In genomic region chr9:44920374-44921122, GRCm38 (mm10) we compare ENCODE assay signal across 8 mouse cellular contexts. TPM values are rescaled to one million over a fixed set of nuclear protein-coding genes. Genes with fewer than 3 reads are reported as not detected.
DNase-seq lines count a peak whose midpoint lies in the region; ATAC-seq and TF ChIP-seq lines count a peak whose summit lies in the region.

Gene Atp5l, minus strand, starts transcription at chr9:44920742.

- peak; percentile 96 for TF ChIP-seq EP300 in heart, postnatal 0 days (IDR thresholded peaks at IDR 0.05; ENCODE audit: low read depth)

- H3K9me3 ChIP-seq in E14TG2a.4 (ENCODE audit: low read length) = no peaks in the 10 kb centered on the region
- H3K9me3 ChIP-seq in forebrain, embryonic 12.5 days = no peaks in the 10 kb centered on the region
- H3K9me3 ChIP-seq in heart, postnatal 0 days (replicated peaks; ENCODE audit: control insufficient read depth, low read length) = no peaks in the 10 kb centered on the region
- H3K9me3 ChIP-seq in liver, embryonic 16.5 days (replicated peaks; ENCODE audit: control insufficient read depth, low read length) = no peaks in the 10 kb centered on the region
- no peaks in the 10 kb centered on the region for H3K9me3 ChIP-seq in neural tube, embryonic 13.5 days

- peaks cover 14% of the 10 kb centered on the region for H3K36me3 ChIP-seq in E14TG2a.4 (ENCODE audit: insufficient read depth, low read length)
- peaks cover under 1% of the 10 kb centered on the region; the same call in 1 of the 2 replicates for H3K36me3 ChIP-seq in forebrain, embryonic 12.5 days (replicated peaks)
- H3K36me3 ChIP-seq in heart, postnatal 0 days (replicated peaks; ENCODE audit: control insufficient read depth, insufficient read depth, low read length) = peaks cover under 1% of the 10 kb centered on the region; the same call in 1 of the 2 replicates
- no peaks in the 10 kb centered on the region for H3K36me3 ChIP-seq in liver, embryonic 16.5 days (ENCODE audit: control insufficient read depth, insufficient read depth)
- H3K36me3 ChIP-seq in neural tube, embryonic 13.5 days = 0 out of 2 replicates have a peak, but pooled peaks cover under 1% of the 10 kb centered on the region
- H3K36me3 ChIP-seq in testis, adult 2 months (ENCODE audit: control insufficient read depth, insufficient read depth, low read length) = no peaks in the 10 kb centered on the region

- H3K4me2 ChIP-seq in forebrain, embryonic 12.5 days = peak within 1 kb of the TSS; percentile 86
- peak within 1 kb of the TSS; percentile 77 for H3K4me2 ChIP-seq in heart, postnatal 0 days (ENCODE audit: low read depth, low read length)
- H3K4me2 ChIP-seq in liver, embryonic 16.5 days (ENCODE audit: low read depth, low read length) = peak within 1 kb of the TSS; percentile 71
- H3K4me2 ChIP-seq in neural tube, embryonic 13.5 days = peak within 1 kb of the TSS; percentile 82

- peak within 1 kb of the TSS; percentile 91 for H3K27ac ChIP-seq in forebrain, embryonic 12.5 days
- H3K27ac ChIP-seq in heart, postnatal 0 days (ENCODE audit: low read depth) = peak within 1 kb of the TSS; percentile 97
- peak within 1 kb of the TSS; percentile 83 for H3K27ac ChIP-seq in liver, embryonic 16.5 days (ENCODE audit: low read length)
- H3K27ac ChIP-seq in neural tube, embryonic 13.5 days (replicated peaks) = peak within 1 kb of the TSS; percentile 94
- peak within 1 kb of the TSS; percentile 95 for H3K27ac ChIP-seq in testis, adult 2 months (ENCODE audit: control insufficient read depth, insufficient read depth, low read depth, low read length)

- no peak for TF ChIP-seq CTCF in E14TG2a.4 (conservative IDR thresholded peaks at IDR 0.05; ENCODE audit: low read length)
- no peak for TF ChIP-seq CTCF in heart, postnatal 0 days (IDR thresholded peaks at IDR 0.05; ENCODE audit: low read depth)
- TF ChIP-seq CTCF in testis, adult 2 months (IDR thresholded peaks at IDR 0.05; ENCODE audit: control insufficient read depth, insufficient read depth, insufficient replicate concordance, low read depth, low read length) = no peak

- under 1% methylated on average over 48 of the region's 48 CpGs for WGBS in forebrain, embryonic 12.5 days
- under 1% methylated on average over 48 of the region's 48 CpGs for whole genome bisulfite sequencing in heart, postnatal 0 days
- WGBS in liver, embryonic 16.5 days (ENCODE audit: insufficient replicate concordance) = under 1% methylated on average over 48 of the region's 48 CpGs
- WGBS in neural tube, embryonic 13.5 days = under 1% methylated on average over 48 of the region's 48 CpGs

- H3K4me3 ChIP-seq in E14TG2a.4 (replicated peaks; ENCODE audit: low read length) = peak within 1 kb of the TSS; percentile 97
- H3K4me3 ChIP-seq in forebrain, embryonic 12.5 days (replicated peaks) = peak within 1 kb of the TSS; percentile 98
- peak within 1 kb of the TSS; percentile 96 for H3K4me3 ChIP-seq in heart, postnatal 0 days (ENCODE audit: low read depth, low read length)
- H3K4me3 ChIP-seq in liver, embryonic 16.5 days (ENCODE audit: low read depth, low read length) = peak within 1 kb of the TSS; percentile 98
- H3K4me3 ChIP-seq in neural tube, embryonic 13.5 days = peak within 1 kb of the TSS; percentile 94
- peak within 1 kb of the TSS; percentile 100 for H3K4me3 ChIP-seq in testis, adult 2 months (ENCODE audit: control insufficient read depth, low read depth, low read length)

- peak; percentile 90 for ATAC-seq in forebrain, embryonic 12.5 days (ENCODE audit: low FRiP score)
- ATAC-seq in heart, postnatal 0 days (ENCODE audit: insufficient read depth, low read depth) = peak; percentile 84
- ATAC-seq in liver, embryonic 16.5 days (ENCODE audit: low read depth) = peak; percentile 81
- peak; percentile 90 for ATAC-seq in neural tube, embryonic 13.5 days (ENCODE audit: low read depth)

- H3K9ac ChIP-seq in forebrain, embryonic 12.5 days = peak within 1 kb of the TSS; percentile 89
- H3K9ac ChIP-seq in heart, postnatal 0 days (replicated peaks; ENCODE audit: low read depth, low read length) = peak within 1 kb of the TSS; percentile 99
- H3K9ac ChIP-seq in liver, embryonic 16.5 days (ENCODE audit: low read depth, low read length) = peak within 1 kb of the TSS; percentile 97
- peak within 1 kb of the TSS; percentile 92 for H3K9ac ChIP-seq in neural tube, embryonic 13.5 days

- H3K27me3 ChIP-seq in E14TG2a.4 (ENCODE audit: insufficient read depth, low read length) = no peaks in the 10 kb centered on the region
- H3K27me3 ChIP-seq in forebrain, embryonic 12.5 days = no peaks in the 10 kb centered on the region
- H3K27me3 ChIP-seq in heart, postnatal 0 days (ENCODE audit: control insufficient read depth, insufficient read depth, low read length) = no peaks in the 10 kb centered on the region
- no peaks in the 10 kb centered on the region for H3K27me3 ChIP-seq in liver, embryonic 16.5 days (ENCODE audit: control insufficient read depth, insufficient read depth, low read depth, low read length)
- H3K27me3 ChIP-seq in neural tube, embryonic 13.5 days = no peaks in the 10 kb centered on the region
- no peaks in the 10 kb centered on the region for H3K27me3 ChIP-seq in testis, adult 2 months (ENCODE audit: control insufficient read depth, insufficient read depth, low read length)

- DNase-seq in c-Kit-positive CD71-positive TER-119-positive erythroid progenitor cells, embryonic 14.5 days (ENCODE audit: low spot score) = peak; percentile 96
- peak; percentile 96 for DNase-seq in heart, postnatal 0 days (ENCODE audit: low spot score)
- peak; percentile 85 to 90 for DNase-seq in kidney, postnatal 4 days

- TF ChIP-seq POLR2A in testis, adult 2 months (IDR thresholded peaks at IDR 0.05; ENCODE audit: control insufficient read depth, low read depth, low read length) = peak; percentile 79

- H3K4me1 ChIP-seq in E14TG2a.4 (replicated peaks; ENCODE audit: low read depth, low read length) = peaks cover 25% of the 10 kb centered on the region
- peaks cover 17% of the 10 kb centered on the region for H3K4me1 ChIP-seq in forebrain, embryonic 12.5 days
- 0 out of 2 replicates have a peak, but pooled peaks cover 5% of the 10 kb centered on the region for H3K4me1 ChIP-seq in heart, postnatal 0 days (ENCODE audit: control insufficient read depth, insufficient read depth)
- peaks cover 7% of the 10 kb centered on the region for H3K4me1 ChIP-seq in liver, embryonic 16.5 days (ENCODE audit: control insufficient read depth, low read depth, low read length)
- peaks cover 23% of the 10 kb centered on the region for H3K4me1 ChIP-seq in neural tube, embryonic 13.5 days (replicated peaks)
- no peaks in the 10 kb centered on the region; the same call in 1 of the 2 replicates for H3K4me1 ChIP-seq in testis, adult 2 months (ENCODE audit: control insufficient read depth, insufficient read depth, low read length)

RNA-seq across cellular contexts. Expression of gene Atp5l, which starts in this region (rescaled TPM):
- polyA plus RNA-seq in forebrain, embryonic 12.5 days (2016; fragmentation: Nextera tagmentation; extraction: Ambion mirVana) = 524 and 567 TPM in 2 replicates
- total RNA-seq in heart, postnatal 0 days (2014; rRNA removed; ENCODE audit: low replicate concordance) = 688 and 746 TPM in 2 replicates
- polyA plus RNA-seq in heart, postnatal 0 days (2015; fragmentation: Nextera tagmentation; extraction: Ambion mirVana) = 2,678 and 2,844 TPM in 2 replicates
- polyA plus RNA-seq in liver, embryonic 16.5 days (2015; fragmentation: Nextera tagmentation; extraction: Ambion mirVana) = 467 and 488 TPM in 2 replicates
- polyA plus RNA-seq in neural tube, embryonic 13.5 days (2015; fragmentation: Nextera tagmentation; extraction: Ambion mirVana) = 725 and 838 TPM in 2 replicates
- polyA plus RNA-seq in testis, adult 2 months (2012; rRNA removed) = 134 and 141 TPM in 2 replicates

Comparison
In these comparisons a context has a peak if more than half of its experiments do, and no peak if none do; other contexts are left out.
1. Peak in every context shown above with its lines: DNase-seq, ATAC-seq, H3K4me3 ChIP-seq and H3K27ac ChIP-seq.